Mouse (Mus musculus) spleen, embryonic (tissue): ENCODE measurements around the gene Padi4.

ENCODE experiments used
- CTCF ChIA-PET: fragments of 350-600 bp; sonication (Branson Sonifier 250); formaldehyde crosslinking; loops from one replicate; lab custom pipeline; 2022; lab: Charles Lee

Gene Padi4

GRCm38 (mm10) chr4:140774025-140774800, at the start of gene Padi4:
Gene Padi4, minus strand, starts transcription at chr4:140774236.
- CTCF ChIA-PET = no interaction called here

GRCm38 (mm10) chr4:140821988-140822387, 48.0 kb upstream of the Padi4 start:
- CTCF ChIA-PET = interaction anchor here (0.7 to 1.3 kb wide), 3 partner anchors 80 to 147 kb away, joined by 3 to 4 read pairs (median 3); no protein-coding TSS in a partner anchor

DNA sequence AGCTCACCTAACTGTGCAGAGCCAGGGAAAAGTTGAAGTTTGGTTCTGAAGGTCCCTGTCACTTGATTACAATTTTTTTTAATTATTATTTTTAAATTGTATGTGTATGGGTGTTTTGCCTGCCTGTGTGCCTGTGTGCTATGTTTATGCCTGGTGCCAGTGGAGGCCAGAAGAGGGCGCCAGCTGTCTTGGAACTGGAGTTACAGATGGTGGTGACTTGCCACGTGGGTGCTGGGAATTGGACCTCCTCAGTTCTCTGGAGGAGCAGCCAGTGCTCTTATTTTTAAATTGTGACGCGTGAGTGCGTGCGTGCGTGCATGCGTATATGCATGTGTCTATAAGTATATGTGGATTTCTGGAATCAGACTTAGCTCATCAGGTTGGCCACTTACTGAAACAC, 43.4 kb upstream of the Padi4 start:
- CTCF ChIA-PET = no interaction called here

GRCm38 (mm10) chr4:140815996-140816917, 42.2 kb upstream of the Padi4 start:
- CTCF ChIA-PET = interaction anchor here (0.6 to 1.0 kb wide), 2 partner anchors 53 to 135 kb away, joined by 3 to 4 read pairs; no protein-coding TSS in a partner anchor

DNA sequence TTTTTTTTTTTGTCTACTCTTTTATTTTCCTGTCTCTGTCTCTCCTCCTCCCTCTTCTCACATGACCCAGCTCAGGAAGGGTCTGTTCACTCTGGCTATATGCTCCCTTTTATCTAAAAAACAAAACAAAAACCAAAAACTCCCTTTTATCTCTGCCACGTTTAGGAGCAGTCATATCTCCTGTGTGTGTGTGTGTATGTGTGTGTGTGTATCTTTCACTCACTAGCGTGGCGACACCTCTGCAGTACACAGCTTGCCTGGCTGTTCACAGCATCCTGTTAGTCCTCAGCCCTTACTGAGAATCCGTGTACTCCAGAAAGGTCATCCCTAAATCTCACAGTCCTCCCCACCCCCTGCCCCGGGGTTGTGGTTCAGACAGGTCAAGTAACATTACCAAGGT, 41.5 kb upstream of the Padi4 start:
- CTCF ChIA-PET = interaction anchor here (0.6 to 1.0 kb wide), 2 partner anchors 54 to 136 kb away, joined by 3 to 4 read pairs; no protein-coding TSS in a partner anchor

- CTCF ChIA-PET = interaction anchor here (1.0 kb wide), 2 partner anchors 55 to 91 kb away, joined by 3 to 4 read pairs; no protein-coding TSS in a partner anchor
Observed at GRCm38 (mm10) chr4:140814241-140815225, 40.5 kb upstream of the Padi4 start.

DNA sequence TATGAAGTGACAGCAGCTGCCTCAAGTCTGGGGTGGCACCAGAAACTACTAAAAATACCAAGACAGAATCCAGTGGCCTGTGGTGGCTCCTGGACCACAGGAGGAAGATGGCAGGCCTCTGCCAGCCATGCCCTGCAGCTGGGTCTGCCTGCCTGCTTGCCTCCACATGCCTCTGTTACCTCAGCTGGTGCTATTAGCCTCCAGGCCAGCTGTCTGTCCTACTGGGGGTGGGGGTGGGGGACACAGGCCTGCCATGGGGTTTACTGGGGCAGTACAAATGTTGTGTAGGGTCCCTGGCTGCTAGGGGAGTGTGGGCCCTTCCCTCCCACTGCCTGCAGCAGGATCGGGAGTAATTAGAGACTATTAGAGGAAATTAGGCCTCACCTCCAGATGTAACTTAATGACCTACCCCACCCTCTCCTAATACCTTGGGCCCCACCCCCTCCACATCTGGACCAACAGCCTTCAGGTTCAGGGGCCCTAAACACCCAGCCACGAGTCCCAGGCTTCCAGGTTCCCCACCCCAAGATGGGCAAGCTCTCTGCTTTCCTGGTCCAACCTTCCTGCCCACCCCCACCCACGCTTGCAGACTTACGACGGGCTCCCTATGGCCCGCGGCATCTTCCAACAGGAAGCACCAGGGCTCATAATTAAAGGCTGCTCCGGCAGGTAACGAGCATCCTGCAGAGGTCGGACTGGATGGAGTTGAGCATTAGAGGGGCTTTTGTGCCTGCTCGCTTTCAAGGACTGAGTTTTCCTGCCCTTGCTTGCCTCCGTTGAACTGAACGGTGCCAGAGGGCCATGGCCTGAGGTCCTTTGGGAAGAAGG, 39.5 kb upstream of the Padi4 start:
- CTCF ChIA-PET = interaction anchor here (1.0 kb wide), 1 partner anchor 90 kb away, joined by 3 read pairs; no protein-coding TSS in a partner anchor

DNA sequence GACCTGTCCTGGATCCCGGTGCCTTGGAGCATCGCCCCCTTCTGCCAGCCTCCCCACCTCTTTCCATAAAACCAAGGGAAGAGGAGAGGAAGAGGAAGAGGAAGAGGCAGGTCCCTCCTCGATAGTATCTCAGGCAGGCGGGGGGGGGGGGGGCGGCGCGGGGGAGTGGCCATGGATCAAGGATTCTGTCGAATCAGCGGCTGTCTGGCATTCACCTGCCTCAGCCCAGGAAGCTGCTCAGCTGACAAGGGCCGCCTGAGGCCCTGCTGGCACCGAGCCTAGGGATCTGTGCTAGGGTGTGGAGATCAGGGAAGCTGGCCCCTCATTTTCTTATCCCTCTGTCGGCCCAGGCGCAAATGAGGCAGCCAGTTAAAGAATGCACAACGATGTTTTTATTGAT, 38.6 kb upstream of the Padi4 start:
- CTCF ChIA-PET = interaction anchor here (0.6 kb wide), 2 partner anchors 136 to 1168 kb away, joined by 3 to 8 read pairs; no protein-coding TSS in a partner anchor

DNA sequence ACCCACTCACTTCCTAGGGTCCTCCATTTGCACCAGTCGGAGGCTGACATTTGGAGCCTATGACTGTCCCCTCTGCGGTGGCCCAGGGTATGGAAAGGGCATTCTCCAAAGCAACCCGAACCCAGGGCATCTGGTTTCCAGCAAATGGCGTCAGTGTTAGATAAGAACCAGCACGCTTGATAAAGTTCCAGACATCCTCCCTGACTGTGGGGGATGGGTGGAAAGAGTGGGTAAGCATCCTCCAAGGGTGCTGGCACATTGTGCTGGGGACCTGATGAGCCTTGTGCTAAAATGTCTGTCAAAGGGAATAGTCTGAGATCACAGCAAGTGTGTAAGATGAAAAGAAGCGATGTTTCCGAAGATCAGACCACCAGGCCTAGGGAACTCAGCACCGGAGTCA, 38.2 kb upstream of the Padi4 start:
- CTCF ChIA-PET = interaction anchor here (0.6 kb wide), 1 partner anchor 136 kb away, joined by 8 read pairs; no protein-coding TSS in a partner anchor

- CTCF ChIA-PET = no interaction called here
Observed at GRCm38 (mm10) chr4:140810458-140811260, 36.6 kb upstream of the Padi4 start, which contains the start of gene Padi3. Gene Padi3, minus strand, starts transcription at chr4:140810648.

DNA sequence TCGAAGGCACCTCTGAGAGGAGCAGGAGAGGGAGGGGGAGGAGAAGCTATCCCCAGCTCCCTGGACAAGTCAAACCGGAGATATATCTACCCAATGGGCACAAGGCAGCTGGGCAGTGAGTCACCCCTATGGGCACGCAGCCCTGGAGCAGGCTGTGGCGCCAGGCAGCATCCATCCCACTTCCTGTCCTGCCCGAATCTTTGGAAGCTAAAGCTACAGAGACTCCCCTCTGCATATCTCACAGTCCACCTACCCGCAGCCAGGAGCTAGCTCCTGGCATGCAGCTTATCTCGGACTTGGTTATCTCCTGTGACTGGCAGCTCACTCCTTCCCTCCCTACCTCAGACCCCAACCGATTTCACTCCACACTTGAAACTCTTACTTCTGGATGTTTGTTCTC, 35.1 kb upstream of the Padi4 start:
- CTCF ChIA-PET = no interaction called here

DNA sequence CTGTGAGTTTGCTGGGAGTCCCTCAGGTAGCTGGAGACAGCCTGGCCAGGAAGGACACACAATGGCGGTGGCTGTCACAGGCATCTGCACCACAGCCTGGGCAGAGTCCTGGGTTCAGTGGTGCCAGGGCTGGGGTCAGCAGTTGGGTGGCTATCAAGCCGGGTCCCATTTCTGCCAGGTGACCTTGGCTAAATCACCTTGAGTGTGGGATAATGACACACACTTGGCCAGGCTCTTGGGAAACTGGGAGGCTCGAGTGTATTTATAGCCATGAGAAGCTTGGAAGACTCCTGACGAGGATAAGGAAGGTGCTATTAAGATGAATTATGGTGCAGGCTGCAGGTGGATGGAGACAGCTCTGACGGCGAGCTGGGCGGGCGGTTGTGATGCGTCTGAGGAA, 30.6 kb upstream of the Padi4 start:
- CTCF ChIA-PET = no interaction called here

GRCm38 (mm10) chr4:140801364-140801763, 27.3 kb upstream of the Padi4 start:
- CTCF ChIA-PET = no interaction called here

GRCm38 (mm10) chr4:140796786-140797185, 22.8 kb upstream of the Padi4 start:
- CTCF ChIA-PET = no interaction called here

DNA sequence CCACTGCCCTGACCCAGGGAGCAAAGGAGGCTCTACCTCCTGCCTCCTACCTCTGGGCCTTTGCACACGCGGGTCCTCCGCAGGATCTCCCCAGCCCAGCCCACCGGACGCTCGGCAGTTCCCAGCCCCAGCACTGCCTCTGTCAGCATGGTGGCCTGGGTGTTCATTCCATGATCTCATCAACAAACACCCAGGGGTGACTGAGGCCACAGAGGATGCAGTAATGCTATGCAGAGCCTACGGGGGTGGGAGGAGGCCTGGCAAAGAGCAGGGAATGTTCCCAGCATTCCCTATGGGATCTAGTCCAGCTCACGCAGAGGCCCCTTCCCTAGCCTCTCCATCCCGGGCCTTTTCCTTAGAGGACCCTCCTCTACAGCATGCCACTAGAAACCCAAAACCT, 20.6 kb upstream of the Padi4 start:
- CTCF ChIA-PET = no interaction called here

- CTCF ChIA-PET = no interaction called here
Observed at GRCm38 (mm10) chr4:140793795-140794194, 19.8 kb upstream of the Padi4 start.

DNA sequence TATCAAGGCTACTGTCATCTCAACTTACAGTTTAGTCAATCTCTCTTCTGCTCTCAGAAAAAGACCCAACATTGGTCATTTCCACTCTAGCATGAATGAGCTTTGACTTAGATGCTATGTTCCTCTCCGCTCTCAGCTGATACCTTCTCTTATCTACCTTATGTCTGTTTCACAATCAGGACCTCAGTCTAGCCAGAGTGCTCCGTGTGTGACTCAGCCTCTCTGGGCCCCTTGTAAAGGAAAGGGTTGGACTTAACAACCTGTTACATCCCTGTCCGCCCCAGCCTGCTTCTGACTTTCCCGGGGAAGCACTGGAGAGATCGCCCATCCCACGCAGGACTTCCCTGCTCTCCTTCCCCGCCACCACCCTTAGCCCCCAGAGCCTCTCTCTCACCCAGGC, 18.5 kb upstream of the Padi4 start:
- CTCF ChIA-PET = no interaction called here

GRCm38 (mm10) chr4:140791071-140791470, 17.0 kb upstream of the Padi4 start:
- CTCF ChIA-PET = interaction anchor here (0.6 kb wide), 1 partner anchor 51 kb away, joined by 3 read pairs; no protein-coding TSS in a partner anchor

GRCm38 (mm10) chr4:140789983-140790382, 15.9 kb upstream of the Padi4 start:
- CTCF ChIA-PET = no interaction called here
